Mouse (Mus musculus) CH12.LX (cell line): ENCODE measurements around the gene Ceacam15.

Source experiments
- EP300 ChIP-seq: IDR thresholded peaks from 2 replicates; pipeline ENCODE4 v1.6.1; 2011; ENCODE audit warnings: low read length, improper control_type of control experiment
- GABPA ChIP-seq: IDR thresholded peaks from 2 replicates; pipeline ENCODE4 v1.6.1; 2012; ENCODE audit warnings: low read depth, low read length, improper control_type of control experiment, inconsistent platforms; ENCODE audit not compliant: insufficient replicate concordance
- KAT2A ChIP-seq: IDR thresholded peaks from 2 replicates; pipeline ENCODE4 v1.6.1; 2012; ENCODE audit warnings: low read length, improper control_type of control experiment, inconsistent platforms; ENCODE audit not compliant: insufficient replicate concordance
- ZC3H11A ChIP-seq: IDR thresholded peaks from 2 replicates; pipeline ENCODE4 v1.6.1; 2012; ENCODE audit warnings: low read depth, mild to moderate bottlenecking, inconsistent platforms, low read length, improper control_type of control experiment

GRCm38 (mm10) chr7:16675605-16676004, at the start of gene Ceacam15:
- no peak for TF ChIP-seq KAT2A
- TF ChIP-seq ZC3H11A, result no peak
- no peak for TF ChIP-seq EP300
- no peak for TF ChIP-seq GABPA
